Comparison of ENCODE assay signal across 8 mouse cellular contexts in the genomic region with DNA sequence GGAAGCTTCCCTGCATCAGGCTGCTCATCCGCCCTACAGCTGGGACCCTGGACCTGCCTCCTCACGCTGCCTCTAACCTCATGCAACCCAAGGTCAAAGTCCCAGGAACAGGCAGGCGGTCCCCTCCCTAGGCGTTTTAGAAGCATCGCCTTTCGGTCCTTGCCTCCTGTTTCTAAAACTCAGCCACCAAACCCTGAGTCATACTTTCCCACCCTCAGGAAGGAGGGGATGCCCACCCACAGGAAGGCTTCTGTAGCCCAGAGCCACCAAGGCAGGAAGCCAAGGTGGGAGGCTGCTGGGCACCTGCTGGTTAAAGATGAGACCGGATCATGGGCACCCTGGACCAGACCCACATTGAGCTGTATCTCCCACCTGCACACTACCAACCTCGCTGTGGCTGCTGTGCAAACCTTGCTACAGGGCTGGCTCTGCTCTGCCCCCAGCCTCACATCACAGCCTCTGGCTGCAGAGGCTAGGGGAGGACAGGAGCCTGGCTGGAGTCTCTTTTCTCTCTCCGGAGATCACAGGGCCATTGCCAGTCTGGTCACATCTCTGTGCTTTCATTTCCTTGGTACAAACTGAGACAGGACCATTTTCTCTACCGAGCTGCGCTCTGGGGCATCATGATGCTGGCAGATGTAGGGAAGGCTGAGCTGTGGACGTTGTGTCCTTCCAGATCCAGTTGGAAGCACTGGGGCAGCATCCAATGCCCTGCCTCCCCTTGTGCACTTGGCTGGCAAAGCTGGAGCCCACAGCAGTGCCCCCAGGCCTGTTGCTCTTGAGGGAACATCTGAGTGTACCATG.
A peak's percentile ranks its signal among the peaks of the same experiment; 100 is the strongest.
DNase-seq lines count a peak whose midpoint lies in the region; ATAC-seq lines count a peak whose summit lies in the region.

No protein-coding gene starts in this region.

- H3K4me3 ChIP-seq in kidney, embryonic 15.5 days (replicated peaks): peak overlapping the region; percentile 9; the same call in 1 of the 2 replicates
- H3K4me3 ChIP-seq in embryonic facial prominence, embryonic 10.5 days: peak overlapping the region; percentile 42
- peak overlapping the region; percentile 34; the same call in 1 of the 2 replicates for H3K4me3 ChIP-seq in hindbrain, embryonic 16.5 days (ENCODE audit: low read length)
- H3K4me3 ChIP-seq in liver, embryonic 11.5 days (ENCODE audit: low read depth, low read length): no peak overlapping the region
- H3K4me3 ChIP-seq in stomach, embryonic 15.5 days (replicated peaks): no peak overlapping the region

- no peak for DNase-seq in kidney, postnatal 14 days
- DNase-seq in embryonic facial prominence, embryonic 10.5 days (ENCODE audit: low spot score): no peak
- no peak for DNase-seq in liver, embryonic 11.5 days (ENCODE audit: low spot score)
- no peak for DNase-seq in spleen, postnatal 14 days (ENCODE audit: low spot score in 2 of 2)
- DNase-seq in retina, postnatal 1 day: no peak

- H3K27me3 ChIP-seq in kidney, embryonic 15.5 days: 0 out of 2 replicates have a peak, but pooled peaks cover 4% of the 10 kb centered on the region
- H3K27me3 ChIP-seq in embryonic facial prominence, embryonic 10.5 days (replicated peaks; ENCODE audit: low read depth, poor library complexity, severe bottlenecking): peaks cover 42% of the 10 kb centered on the region
- no peaks in the 10 kb centered on the region for H3K27me3 ChIP-seq in hindbrain, embryonic 16.5 days (replicated peaks; ENCODE audit: control insufficient read depth, insufficient read depth, low read length)
- no peaks in the 10 kb centered on the region for H3K27me3 ChIP-seq in liver, embryonic 11.5 days (replicated peaks; ENCODE audit: control insufficient read depth, insufficient read depth, low read length)
- H3K27me3 ChIP-seq in stomach, embryonic 15.5 days (replicated peaks): no peaks in the 10 kb centered on the region

- H3K4me1 ChIP-seq in kidney, embryonic 15.5 days: peaks cover 43% of the 10 kb centered on the region
- peaks cover 53% of the 10 kb centered on the region for H3K4me1 ChIP-seq in embryonic facial prominence, embryonic 10.5 days
- H3K4me1 ChIP-seq in hindbrain, embryonic 16.5 days (ENCODE audit: control insufficient read depth, insufficient read depth, low read depth, low read length): peaks cover 58% of the 10 kb centered on the region
- H3K4me1 ChIP-seq in liver, embryonic 11.5 days (replicated peaks; ENCODE audit: control insufficient read depth, insufficient read depth, low read length): peaks cover 55% of the 10 kb centered on the region
- H3K4me1 ChIP-seq in stomach, embryonic 15.5 days: peaks cover 21% of the 10 kb centered on the region

- H3K9ac ChIP-seq in kidney, embryonic 15.5 days: 0 out of 2 replicates have a peak overlapping the region, but pooled peaks have one; percentile 32
- H3K9ac ChIP-seq in hindbrain, embryonic 16.5 days (ENCODE audit: low read depth, low read length): peak overlapping the region; percentile 58
- no peak overlapping the region for H3K9ac ChIP-seq in liver, embryonic 11.5 days (ENCODE audit: low read depth, low read length)
- H3K9ac ChIP-seq in stomach, embryonic 15.5 days: no peak overlapping the region

- H3K27ac ChIP-seq in kidney, embryonic 15.5 days: 0 out of 2 replicates have a peak overlapping the region, but pooled peaks have one; percentile 22
- peak overlapping the region; percentile 45 for H3K27ac ChIP-seq in embryonic facial prominence, embryonic 10.5 days (replicated peaks)
- H3K27ac ChIP-seq in hindbrain, embryonic 16.5 days (ENCODE audit: low read depth, low read length): peak overlapping the region; percentile 84
- H3K27ac ChIP-seq in liver, embryonic 11.5 days (ENCODE audit: low read depth, low read length): no peak overlapping the region
- 0 out of 2 replicates have a peak overlapping the region, but pooled peaks have one; percentile 17 for H3K27ac ChIP-seq in stomach, embryonic 15.5 days

- no peaks in the 10 kb centered on the region for H3K9me3 ChIP-seq in kidney, embryonic 15.5 days (replicated peaks)
- H3K9me3 ChIP-seq in embryonic facial prominence, embryonic 10.5 days: no peaks in the 10 kb centered on the region
- no peaks in the 10 kb centered on the region for H3K9me3 ChIP-seq in hindbrain, embryonic 16.5 days (ENCODE audit: control insufficient read depth, low read length)
- no peaks in the 10 kb centered on the region for H3K9me3 ChIP-seq in liver, embryonic 11.5 days (ENCODE audit: control insufficient read depth, low read length)
- H3K9me3 ChIP-seq in stomach, embryonic 15.5 days: no peaks in the 10 kb centered on the region

- ATAC-seq in kidney, embryonic 15.5 days (replicated peaks; ENCODE audit: low FRiP score): 0 out of 2 replicates have a peak, but pooled peaks have one; percentile 15
- ATAC-seq in hindbrain, embryonic 16.5 days: peak; percentile 43
- 0 out of 2 replicates have a peak, but pooled peaks have one; percentile 18 for ATAC-seq in liver, embryonic 11.5 days (replicated peaks; ENCODE audit: low FRiP score)
- ATAC-seq in stomach, embryonic 15.5 days (ENCODE audit: insufficient read depth, low FRiP score, low read depth): no peak

- H3K4me2 ChIP-seq in kidney, embryonic 15.5 days: peak overlapping the region; percentile 49
- peak overlapping the region; percentile 56 for H3K4me2 ChIP-seq in hindbrain, embryonic 16.5 days (ENCODE audit: low read length)
- H3K4me2 ChIP-seq in liver, embryonic 11.5 days: peak overlapping the region; percentile 33; the same call in 1 of the 2 replicates
- peak overlapping the region; percentile 37; the same call in 1 of the 2 replicates for H3K4me2 ChIP-seq in stomach, embryonic 15.5 days

- 51% methylated on average over 12 of the region's 12 CpGs for WGBS in kidney, embryonic 15.5 days
- WGBS in embryonic facial prominence, embryonic 10.5 days: 56% methylated on average over 12 of the region's 12 CpGs
- 30% methylated on average over 12 of the region's 12 CpGs for WGBS in hindbrain, embryonic 16.5 days
- 68% methylated on average over 12 of the region's 12 CpGs for WGBS in liver, embryonic 11.5 days
- WGBS in stomach, embryonic 15.5 days: 61% methylated on average over 12 of the region's 12 CpGs

- H3K36me3 ChIP-seq in kidney, embryonic 15.5 days: no peaks in the 10 kb centered on the region
- no peaks in the 10 kb centered on the region for H3K36me3 ChIP-seq in embryonic facial prominence, embryonic 10.5 days (replicated peaks)
- no peaks in the 10 kb centered on the region for H3K36me3 ChIP-seq in hindbrain, embryonic 16.5 days (ENCODE audit: control insufficient read depth, insufficient read depth, low read length)
- no peaks in the 10 kb centered on the region for H3K36me3 ChIP-seq in liver, embryonic 11.5 days (ENCODE audit: control insufficient read depth, insufficient read depth, low read length)
- no peaks in the 10 kb centered on the region for H3K36me3 ChIP-seq in stomach, embryonic 15.5 days

Comparison
In these comparisons a context has a peak if more than half of its experiments do, and no peak if none do; other contexts are left out.
1. H3K4me3 ChIP-seq: peak in kidney, embryonic 15.5 days (single experiment), embryonic facial prominence, embryonic 10.5 days (single experiment) and hindbrain, embryonic 16.5 days (single experiment); none in liver, embryonic 11.5 days (single experiment) and stomach, embryonic 15.5 days (single experiment).
2. H3K9ac ChIP-seq: peak in kidney, embryonic 15.5 days (single experiment) and hindbrain, embryonic 16.5 days (single experiment); none in liver, embryonic 11.5 days (single experiment) and stomach, embryonic 15.5 days (single experiment).
3. Peak in every context shown above with its lines, with median percentiles within 50 percentile points of each other: H3K4me2 ChIP-seq.